Mouse (Mus musculus): ENCODE measurements around the gene Tspo. TPM values are rescaled to one million over a fixed set of nuclear protein-coding genes. Genes with fewer than 3 reads are reported as not detected.
A peak's percentile ranks its signal among the peaks of the same experiment; 100 is the strongest.

The Tspo gene
- polyA plus RNA-seq, 1 experiment from 2014 or later: 57.8 TPM

DNA sequence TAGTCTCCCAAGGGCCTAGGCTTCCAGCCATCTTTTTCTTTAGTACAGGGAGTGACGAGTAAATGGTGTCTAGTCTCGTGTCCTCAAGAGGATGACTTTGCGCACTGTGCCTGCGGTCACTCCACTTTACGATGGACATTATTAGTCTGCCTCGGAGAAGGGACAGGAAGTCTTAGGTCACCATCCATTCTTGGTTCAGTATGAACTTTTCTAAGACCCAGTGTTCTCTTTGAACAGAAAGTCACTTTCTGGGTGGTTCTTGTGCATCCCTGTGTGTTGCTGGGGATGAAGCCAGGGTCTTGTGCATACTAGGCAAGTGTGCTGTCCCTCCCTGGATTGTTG lies 27.5 kb upstream of the Tspo start:
- 73% methylated on average over 6 of the region's 6 CpGs for WGBS

DNA sequence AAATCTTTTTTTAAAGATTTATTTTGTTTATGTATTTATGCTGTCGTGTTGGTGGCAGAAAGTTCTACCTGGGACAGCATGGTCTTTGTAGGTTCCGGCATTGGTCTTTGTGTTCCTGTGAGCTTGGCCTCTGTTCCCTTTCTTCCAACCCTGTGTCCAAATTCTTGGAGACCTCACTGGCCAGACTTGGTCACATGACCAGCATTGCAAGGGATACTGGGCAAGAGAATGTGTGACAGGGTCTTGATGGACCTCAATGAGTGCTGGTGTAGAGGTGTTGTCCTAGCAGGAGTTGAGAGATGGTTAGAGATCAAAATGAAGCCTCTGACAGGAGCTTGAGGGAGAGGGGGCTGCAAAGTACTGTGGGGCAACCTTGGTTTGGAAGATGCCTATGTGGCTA lies 24.5 kb upstream of the Tspo start:
- Histone ChIP-seq H3K4me3 (ENCODE audit: low read length) (no peak overlapping the region), H3K27ac (ENCODE audit: low read depth, low read length) (no peak overlapping the region), H3K9me3 (ENCODE audit: control insufficient read depth, low read length) (no peaks in the 10 kb centered on the region), H3K4me1 (ENCODE audit: control insufficient read depth, insufficient read depth, low read length) (peaks cover 5% of the 10 kb centered on the region; the same call in 1 of the 2 replicates), H3K27me3 (ENCODE audit: control insufficient read depth, insufficient read depth, low read length) (no peaks in the 10 kb centered on the region), H3K9ac (ENCODE audit: low read depth, low read length) (no peak overlapping the region), H3K4me2 (replicated peaks; ENCODE audit: low read depth, low read length) (no peak overlapping the region), H3K36me3 (ENCODE audit: control insufficient read depth, insufficient read depth, low read length) (no peaks in the 10 kb centered on the region)
- no peak for ATAC-seq (ENCODE audit: low FRiP score, low TSS enrichment)
- WGBS: 91% methylated on average over 2 of the region's 2 CpGs

More for the DNA sequence above, 27.5 kb upstream of the Tspo start:
- no peaks in the 10 kb centered on the region for H3K9me3 ChIP-seq (ENCODE audit: control insufficient read depth, low read length)
- H3K4me2 ChIP-seq (replicated peaks; ENCODE audit: low read depth, low read length): no peak overlapping the region
- H3K4me1 ChIP-seq (ENCODE audit: control insufficient read depth, insufficient read depth, low read length): peaks cover 5% of the 10 kb centered on the region; the same call in 1 of the 2 replicates
- H3K9ac ChIP-seq (ENCODE audit: low read depth, low read length): no peak overlapping the region
- H3K4me3 ChIP-seq (ENCODE audit: low read length): no peak overlapping the region
- no peaks in the 10 kb centered on the region for H3K36me3 ChIP-seq (ENCODE audit: control insufficient read depth, insufficient read depth, low read length)
- no peak for ATAC-seq (ENCODE audit: low FRiP score, low TSS enrichment)
- H3K27ac ChIP-seq (ENCODE audit: low read depth, low read length): no peak overlapping the region
- no peaks in the 10 kb centered on the region for H3K27me3 ChIP-seq (ENCODE audit: control insufficient read depth, insufficient read depth, low read length)

DNA sequence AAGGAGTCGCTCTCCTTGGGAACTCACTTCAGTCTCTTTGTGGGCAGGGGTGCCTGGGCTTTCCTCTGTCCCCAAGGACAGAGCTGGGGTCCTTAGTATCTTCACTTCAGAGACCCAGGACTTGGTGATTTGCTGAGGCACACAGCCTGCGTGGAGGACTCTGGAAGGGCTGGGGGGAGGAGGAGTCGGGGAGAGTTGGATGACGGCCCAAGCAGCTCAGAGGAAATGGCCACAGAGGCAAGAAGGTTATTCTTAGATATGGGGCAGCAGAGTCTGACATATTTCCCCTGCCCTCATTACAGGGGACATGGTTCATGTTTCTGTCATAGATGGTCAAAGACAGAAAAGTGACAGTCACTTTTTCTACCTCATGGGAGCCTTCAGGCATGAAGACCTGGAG lies 23.5 kb upstream of the Tspo start:
- Histone ChIP-seq H3K4me2 (replicated peaks; ENCODE audit: low read depth, low read length) (no peak overlapping the region), H3K36me3 (ENCODE audit: control insufficient read depth, insufficient read depth, low read length) (no peaks in the 10 kb centered on the region; the same call in 1 of the 2 replicates), H3K4me3 (ENCODE audit: low read length) (no peak overlapping the region), H3K27me3 (ENCODE audit: control insufficient read depth, insufficient read depth, low read length) (no peaks in the 10 kb centered on the region), H3K4me1 (ENCODE audit: control insufficient read depth, insufficient read depth, low read length) (peaks cover 5% of the 10 kb centered on the region; the same call in 1 of the 2 replicates), H3K9me3 (ENCODE audit: control insufficient read depth, low read length) (no peaks in the 10 kb centered on the region), H3K9ac (ENCODE audit: low read depth, low read length) (no peak overlapping the region), H3K27ac (ENCODE audit: low read depth, low read length) (no peak overlapping the region)
- no peak for ATAC-seq (ENCODE audit: low FRiP score, low TSS enrichment)
- 55% methylated on average over 4 of the region's 4 CpGs for WGBS

DNA sequence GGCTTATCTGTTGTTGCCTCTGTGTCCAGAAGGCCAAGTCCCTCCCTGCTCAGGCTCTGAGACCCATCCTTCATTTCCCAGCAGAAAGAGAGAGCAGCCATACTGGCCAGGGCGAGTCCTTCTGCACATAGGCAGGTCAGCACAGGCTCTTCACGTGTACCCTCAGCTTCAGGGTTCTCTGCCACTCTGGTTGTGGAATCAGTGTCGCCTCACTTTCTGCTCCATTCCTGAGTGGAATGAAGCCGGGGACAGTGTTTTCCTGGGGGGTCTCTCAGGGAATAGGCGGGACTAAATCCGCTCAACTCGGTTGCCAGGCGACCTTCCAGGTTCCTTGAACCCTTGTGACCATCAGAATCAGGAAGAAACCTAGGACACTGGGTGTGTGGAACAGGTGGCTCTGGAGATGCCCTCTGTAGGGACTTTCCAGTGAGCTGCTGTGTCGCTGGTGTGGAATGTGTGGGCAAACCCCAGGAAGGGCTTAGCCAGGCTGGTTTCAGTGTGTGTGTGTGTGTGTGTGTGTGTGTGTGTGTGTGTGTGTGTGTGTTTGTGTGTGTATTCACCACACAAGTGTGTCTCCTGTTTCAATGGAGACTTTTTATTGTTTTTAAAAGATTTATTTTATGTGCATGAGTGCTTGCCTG lies 21.6 kb upstream of the Tspo start:
- H3K4me1 ChIP-seq (ENCODE audit: control insufficient read depth, insufficient read depth, low read length): peaks cover 5% of the 10 kb centered on the region; the same call in 1 of the 2 replicates
- 84% methylated on average over 9 of the region's 9 CpGs for WGBS
- H3K9ac ChIP-seq (ENCODE audit: low read depth, low read length): no peak overlapping the region
- no peaks in the 10 kb centered on the region for H3K9me3 ChIP-seq (ENCODE audit: control insufficient read depth, low read length)
- H3K4me3 ChIP-seq (ENCODE audit: low read length): no peak overlapping the region
- H3K27ac ChIP-seq (ENCODE audit: low read depth, low read length): no peak overlapping the region
- peaks cover 16% of the 10 kb centered on the region for H3K36me3 ChIP-seq (ENCODE audit: control insufficient read depth, insufficient read depth, low read length)
- H3K4me2 ChIP-seq (replicated peaks; ENCODE audit: low read depth, low read length): no peak overlapping the region
- no peaks in the 10 kb centered on the region for H3K27me3 ChIP-seq (ENCODE audit: control insufficient read depth, insufficient read depth, low read length)
- ATAC-seq (ENCODE audit: low FRiP score, low TSS enrichment): no peak

DNA sequence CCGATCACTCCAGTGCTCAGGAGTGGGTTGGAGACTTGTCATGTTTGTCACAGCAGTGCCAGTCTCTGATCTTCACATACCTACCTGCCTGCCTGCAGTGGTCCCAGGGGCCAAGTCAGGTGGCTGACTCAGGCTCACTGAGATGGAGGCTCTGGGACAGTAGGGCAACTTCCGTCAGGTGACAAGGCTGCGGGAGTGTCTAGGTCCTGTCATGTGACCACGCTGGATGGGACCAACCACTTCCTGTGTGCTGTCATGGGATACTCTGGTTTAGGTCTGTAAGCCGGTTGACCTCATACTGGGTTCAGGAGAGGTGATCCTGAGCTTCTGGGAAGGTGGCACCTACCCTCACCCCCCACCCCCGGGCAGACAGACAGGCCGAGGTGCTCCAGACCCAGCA lies 17.4 kb upstream of the Tspo start:
- H3K27me3 ChIP-seq (ENCODE audit: control insufficient read depth, insufficient read depth, low read length): no peaks in the 10 kb centered on the region
- no peaks in the 10 kb centered on the region for H3K9me3 ChIP-seq (ENCODE audit: control insufficient read depth, low read length)
- no peak for ATAC-seq (ENCODE audit: low FRiP score, low TSS enrichment)
- H3K27ac ChIP-seq (ENCODE audit: low read depth, low read length): no peak overlapping the region
- no peaks in the 10 kb centered on the region for H3K4me1 ChIP-seq (ENCODE audit: control insufficient read depth, insufficient read depth, low read length)
- H3K36me3 ChIP-seq (ENCODE audit: control insufficient read depth, insufficient read depth, low read length): peaks cover 59% of the 10 kb centered on the region
- no peak overlapping the region for H3K4me3 ChIP-seq (ENCODE audit: low read length)
- no peak overlapping the region for H3K4me2 ChIP-seq (replicated peaks; ENCODE audit: low read depth, low read length)
- WGBS: 90% methylated on average over 7 of the region's 7 CpGs
- H3K9ac ChIP-seq (ENCODE audit: low read depth, low read length): no peak overlapping the region

DNA sequence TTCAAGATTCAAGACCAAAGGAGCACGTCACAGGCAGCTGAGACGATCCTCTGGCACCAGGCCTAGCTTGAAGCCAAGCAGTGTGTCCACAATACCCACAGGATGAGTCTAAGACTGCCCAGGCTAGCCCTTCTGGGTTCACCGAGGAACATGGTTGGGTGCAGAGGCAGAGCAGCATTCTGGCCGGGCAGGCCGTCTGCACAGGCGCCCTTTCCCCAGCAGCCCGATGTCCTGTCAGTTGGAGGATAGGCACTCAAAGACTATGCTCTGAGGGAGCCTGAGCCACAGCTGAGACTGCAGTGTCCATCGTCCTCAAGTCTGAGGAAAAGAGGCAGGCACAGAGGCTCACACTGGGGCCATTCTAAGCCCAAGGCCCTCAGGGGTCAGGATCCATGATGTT lies 16.2 kb upstream of the Tspo start:
- H3K9ac ChIP-seq (ENCODE audit: low read depth, low read length): no peak overlapping the region
- H3K36me3 ChIP-seq (ENCODE audit: control insufficient read depth, insufficient read depth, low read length): peaks cover 68% of the 10 kb centered on the region
- H3K4me2 ChIP-seq (replicated peaks; ENCODE audit: low read depth, low read length): no peak overlapping the region
- ATAC-seq (ENCODE audit: low FRiP score, low TSS enrichment): no peak
- H3K9me3 ChIP-seq (ENCODE audit: control insufficient read depth, low read length): no peaks in the 10 kb centered on the region
- no peaks in the 10 kb centered on the region for H3K27me3 ChIP-seq (ENCODE audit: control insufficient read depth, insufficient read depth, low read length)
- WGBS: 91% methylated on average over 8 of the region's 8 CpGs
- no peak overlapping the region for H3K27ac ChIP-seq (ENCODE audit: low read depth, low read length)
- no peaks in the 10 kb centered on the region for H3K4me1 ChIP-seq (ENCODE audit: control insufficient read depth, insufficient read depth, low read length)
- no peak overlapping the region for H3K4me3 ChIP-seq (ENCODE audit: low read length)

DNA sequence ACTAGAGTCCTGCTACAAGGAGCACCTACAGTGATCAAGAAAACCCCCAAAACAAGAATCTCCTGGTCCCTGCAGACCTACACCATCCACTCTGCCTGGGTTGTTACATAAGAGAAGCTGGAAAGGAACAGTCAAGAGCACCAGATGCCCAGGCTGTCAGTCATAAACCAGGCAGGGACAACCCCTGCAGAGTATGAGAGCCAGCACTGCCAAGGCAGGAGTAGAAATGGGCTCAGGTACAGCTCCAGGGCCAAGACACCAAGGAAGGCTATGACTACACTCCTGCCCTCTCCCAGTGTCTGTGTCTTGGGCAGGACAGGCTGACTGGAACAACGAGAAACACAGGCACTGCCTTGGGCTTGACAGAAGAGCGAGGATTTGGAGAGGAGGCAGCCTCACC lies 13.3 kb upstream of the Tspo start:
- WGBS: 94% methylated on average over 2 of the region's 2 CpGs
- no peak for ATAC-seq (ENCODE audit: low FRiP score, low TSS enrichment)
- Histone ChIP-seq H3K4me3 (ENCODE audit: low read length) (no peak overlapping the region), H3K9ac (ENCODE audit: low read depth, low read length) (no peak overlapping the region), H3K4me2 (replicated peaks; ENCODE audit: low read depth, low read length) (no peak overlapping the region), H3K9me3 (ENCODE audit: control insufficient read depth, low read length) (0 out of 2 replicates have a peak, but pooled peaks cover 4% of the 10 kb centered on the region), H3K4me1 (ENCODE audit: control insufficient read depth, insufficient read depth, low read length) (no peaks in the 10 kb centered on the region), H3K27me3 (ENCODE audit: control insufficient read depth, insufficient read depth, low read length) (no peaks in the 10 kb centered on the region), H3K27ac (ENCODE audit: low read depth, low read length) (no peak overlapping the region), H3K36me3 (ENCODE audit: control insufficient read depth, insufficient read depth, low read length) (peaks cover 69% of the 10 kb centered on the region)

DNA sequence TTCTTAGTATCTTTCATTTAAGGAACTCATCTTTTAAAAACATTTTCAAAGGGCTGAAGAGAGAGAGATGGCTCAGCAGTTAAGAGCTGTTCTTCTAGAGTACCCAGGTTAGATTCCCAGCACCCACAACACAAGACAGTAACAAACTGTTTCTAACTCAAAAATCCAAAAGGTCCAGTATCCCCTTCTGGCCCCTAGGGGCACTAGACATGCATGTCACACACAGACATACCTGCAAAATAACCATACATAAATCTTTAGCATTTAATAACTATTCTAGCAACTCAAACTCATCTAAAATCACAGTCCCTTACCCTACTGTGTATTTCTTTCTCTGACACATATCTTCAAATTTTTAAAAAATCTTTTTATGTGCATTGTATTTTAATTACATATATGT lies 9.6 kb upstream of the Tspo start:
- H3K36me3 ChIP-seq (ENCODE audit: control insufficient read depth, insufficient read depth, low read length): peaks cover 32% of the 10 kb centered on the region

DNA sequence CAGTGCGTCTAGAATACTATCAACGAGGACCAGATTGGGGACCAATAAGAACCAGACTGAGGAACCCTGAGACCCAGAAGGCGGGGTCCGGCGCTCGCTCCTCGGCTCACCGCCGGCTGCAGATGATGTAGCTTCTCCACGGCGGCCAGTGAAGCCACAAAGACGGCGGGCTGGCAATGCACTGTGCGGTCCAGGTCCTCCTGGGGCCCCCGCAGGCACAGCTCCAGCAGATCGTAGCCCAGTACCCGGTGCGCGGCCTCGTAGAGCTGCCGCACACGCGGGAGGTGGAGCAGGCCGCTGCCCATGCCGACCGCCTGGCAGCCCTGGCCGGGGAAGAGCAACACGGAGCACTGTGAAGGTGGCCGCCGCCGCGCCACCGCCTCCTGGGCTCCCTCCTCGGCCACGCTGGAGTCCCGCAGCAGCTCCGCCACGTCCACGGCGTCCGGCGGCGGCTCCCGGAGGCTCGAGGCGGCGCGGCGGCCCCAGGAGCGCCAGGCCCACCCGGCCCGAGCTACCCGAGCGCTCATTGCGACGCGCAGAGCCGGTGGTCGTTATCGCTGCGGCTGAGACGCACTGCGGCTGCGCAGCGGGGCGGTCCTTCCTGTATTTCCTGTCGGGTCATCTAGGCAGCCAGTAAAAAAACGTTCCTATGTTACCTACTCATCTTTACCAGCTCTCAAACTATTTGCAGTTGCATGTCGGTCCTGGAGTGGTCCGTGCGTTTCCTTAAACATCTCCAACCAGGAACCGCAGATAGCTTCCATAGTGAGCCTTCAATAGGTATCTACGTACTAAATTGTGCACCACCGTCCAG lies 8.0 kb upstream of the Tspo start:
- Histone ChIP-seq H3K4me2 (replicated peaks; ENCODE audit: low read depth, low read length) (peak overlapping the region; percentile 87), H3K9ac (ENCODE audit: low read depth, low read length) (peak overlapping the region; percentile 97), H3K9me3 (ENCODE audit: control insufficient read depth, low read length) (0 out of 2 replicates have a peak, but pooled peaks cover 4% of the 10 kb centered on the region), H3K27ac (ENCODE audit: low read depth, low read length) (peak overlapping the region; percentile 84), H3K36me3 (ENCODE audit: control insufficient read depth, insufficient read depth, low read length) (peaks cover 17% of the 10 kb centered on the region; the same call in 1 of the 2 replicates), H3K27me3 (ENCODE audit: control insufficient read depth, insufficient read depth, low read length) (no peaks in the 10 kb centered on the region), H3K4me3 (ENCODE audit: low read length) (peak overlapping the region; percentile 88), H3K4me1 (ENCODE audit: control insufficient read depth, insufficient read depth, low read length) (no peaks in the 10 kb centered on the region)
- under 1% methylated on average over 74 of the region's 74 CpGs for WGBS
- peak; percentile 88 for ATAC-seq (ENCODE audit: low FRiP score, low TSS enrichment)

More for the DNA sequence above, 9.6 kb upstream of the Tspo start:
- ATAC-seq (ENCODE audit: low FRiP score, low TSS enrichment): no peak
- H3K27ac ChIP-seq (ENCODE audit: low read depth, low read length): no peak overlapping the region
- no peaks in the 10 kb centered on the region for H3K27me3 ChIP-seq (ENCODE audit: control insufficient read depth, insufficient read depth, low read length)
- H3K4me3 ChIP-seq (ENCODE audit: low read length): no peak overlapping the region
- no peak overlapping the region for H3K4me2 ChIP-seq (replicated peaks; ENCODE audit: low read depth, low read length)
- no peaks in the 10 kb centered on the region for H3K4me1 ChIP-seq (ENCODE audit: control insufficient read depth, insufficient read depth, low read length)
- H3K9me3 ChIP-seq (ENCODE audit: control insufficient read depth, low read length): 0 out of 2 replicates have a peak, but pooled peaks cover 4% of the 10 kb centered on the region
- no peak overlapping the region for H3K9ac ChIP-seq (ENCODE audit: low read depth, low read length)
